Mouse (Mus musculus) brown adipose tissue, adult 24 weeks (tissue): ENCODE data around the gene Mut. TPM values are rescaled to one million over a fixed set of nuclear protein-coding genes. Genes with fewer than 3 reads are reported as not detected.

Experiments used
- polyA plus RNA-seq: library from polyadenylated mRNA; stranded (reverse); fragments of >200 nt; gene quantifications from 2 replicates; pipeline ENCODE4 v1.2.4, GENCODE M21; 2012; ENCODE audit not compliant: missing spikeins, insufficient read depth, insufficient read length

Mut gene
- polyA plus RNA-seq, 1 experiment = 160 TPM

Other genes starting within 250 kb of the Mut start
- not detected in 2 replicates for gene Esp1, start 207.6 kb upstream of the Mut start, polyA plus RNA-seq
- gene Crisp2, start 127.7 kb upstream of the Mut start, polyA plus RNA-seq = not detected in 2 replicates
- gene Rhag, start 123.6 kb upstream of the Mut start, polyA plus RNA-seq = not detected in 2 replicates
- 0.48 and 0.58 TPM in 2 replicates for gene 9130008F23Rik, start 54.1 kb upstream of the Mut start, polyA plus RNA-seq
- gene Glyatl3, start 20.3 kb upstream of the Mut start, polyA plus RNA-seq = not detected in 2 replicates
- gene Cenpq, start 362 bp downstream of the Mut start, polyA plus RNA-seq = 2.7 and 3.5 TPM in 2 replicates